Mouse (Mus musculus): ENCODE data around the gene F3. TPM values are rescaled to one million over a fixed set of nuclear protein-coding genes. Genes with fewer than 3 reads are reported as not detected.

Gene F3
- polyA plus RNA-seq, 2 experiments, result 0.33 to 0.39 TPM

GRCm38 (mm10) chr3:121687741-121688140 lies 35.6 kb upstream of the F3 start:
- Histone ChIP-seq H3K4me1 (replicated peaks; ENCODE audit: control insufficient read depth in 2 of 2, insufficient read depth in 2 of 2, low read length in 1 of 2) (peaks cover 0 to 4% of the 10 kb centered on the region in 2 experiments; a peak in 2 of 4 replicates), H3K36me3 (replicated peaks; ENCODE audit: control insufficient read depth, insufficient read depth, low read depth) (no peaks in the 10 kb centered on the region), H3K27ac (no peak overlapping the region), H3K9me3 (ENCODE audit: control insufficient read depth, low read length) (no peaks in the 10 kb centered on the region), H3K4me3 (ENCODE audit: insufficient read depth in 1 of 2, low read depth in 2 of 2, low read length in 2 of 2) (no peak overlapping the region), H3K4me2 (ENCODE audit: low read depth) (no peak overlapping the region), H3K9ac (replicated peaks) (no peak overlapping the region), H3K27me3 (ENCODE audit: control insufficient read depth, insufficient read depth, low read length) (no peaks in the 10 kb centered on the region)
- TF ChIP-seq CTCF (IDR thresholded peaks at IDR 0.05; ENCODE audit: low read depth), result no peak
- no peak for TF ChIP-seq EP300 (IDR thresholded peaks at IDR 0.05; ENCODE audit: low read depth)
- DNase-seq (ENCODE audit: low read depth in 3 of 3, low spot score in 3 of 3) (no peak), ATAC-seq (ENCODE audit: insufficient read depth) (no peak)
- 53% methylated on average over 3 of the region's 3 CpGs for WGBS (ENCODE audit: insufficient replicate concordance)

GRCm38 (mm10) chr3:121689029-121689428 lies 34.3 kb upstream of the F3 start:
- WGBS (ENCODE audit: insufficient replicate concordance), result 25% methylated on average over 5 of the region's 5 CpGs

GRCm38 (mm10) chr3:121689697-121690096 lies 33.6 kb upstream of the F3 start:
- Histone ChIP-seq H3K36me3 (replicated peaks; ENCODE audit: control insufficient read depth, insufficient read depth, low read depth) (no peaks in the 10 kb centered on the region), H3K9ac (replicated peaks) (no peak overlapping the region), H3K9me3 (ENCODE audit: control insufficient read depth, low read length) (no peaks in the 10 kb centered on the region), H3K27ac (no peak overlapping the region), H3K4me2 (ENCODE audit: low read depth) (no peak overlapping the region), H3K4me3 (ENCODE audit: insufficient read depth in 1 of 2, low read depth in 2 of 2, low read length in 2 of 2) (no peak overlapping the region), H3K27me3 (ENCODE audit: control insufficient read depth, insufficient read depth, low read length) (no peaks in the 10 kb centered on the region), H3K4me1 (replicated peaks; ENCODE audit: control insufficient read depth in 2 of 2, insufficient read depth in 2 of 2, low read length in 1 of 2) (peaks cover 0 to 4% of the 10 kb centered on the region in 2 experiments; a peak in 2 of 4 replicates)
- ATAC-seq (ENCODE audit: insufficient read depth) (no peak), DNase-seq (ENCODE audit: low read depth in 3 of 3, low spot score in 3 of 3) (no peak)
- TF ChIP-seq CTCF (IDR thresholded peaks at IDR 0.05; ENCODE audit: low read depth) (no peak), EP300 (IDR thresholded peaks at IDR 0.05; ENCODE audit: low read depth) (no peak)
- 33% methylated on average over 3 of the region's 3 CpGs for WGBS (ENCODE audit: insufficient replicate concordance)

More at GRCm38 (mm10) chr3:121689029-121689428, 34.3 kb upstream of the F3 start:
- H3K4me3 ChIP-seq (ENCODE audit: insufficient read depth in 1 of 2, low read depth in 2 of 2, low read length in 2 of 2), result no peak overlapping the region
- H3K27ac ChIP-seq, result no peak overlapping the region
- peaks cover 0 to 4% of the 10 kb centered on the region in 2 experiments; a peak in 2 of 4 replicates for H3K4me1 ChIP-seq (replicated peaks; ENCODE audit: control insufficient read depth in 2 of 2, insufficient read depth in 2 of 2, low read length in 1 of 2)
- ATAC-seq (ENCODE audit: insufficient read depth) (no peak), DNase-seq (ENCODE audit: low read depth in 3 of 3, low spot score in 3 of 3) (no peak)
- no peaks in the 10 kb centered on the region for H3K36me3 ChIP-seq (replicated peaks; ENCODE audit: control insufficient read depth, insufficient read depth, low read depth)
- no peak overlapping the region for H3K9ac ChIP-seq (replicated peaks)
- no peaks in the 10 kb centered on the region for H3K27me3 ChIP-seq (ENCODE audit: control insufficient read depth, insufficient read depth, low read length)
- no peak for TF ChIP-seq EP300 (IDR thresholded peaks at IDR 0.05; ENCODE audit: low read depth)
- TF ChIP-seq CTCF (IDR thresholded peaks at IDR 0.05; ENCODE audit: low read depth), result no peak
- no peak overlapping the region for H3K4me2 ChIP-seq (ENCODE audit: low read depth)
- no peaks in the 10 kb centered on the region for H3K9me3 ChIP-seq (ENCODE audit: control insufficient read depth, low read length)

GRCm38 (mm10) chr3:121693001-121693730 lies 30.2 kb upstream of the F3 start:
- no peaks in the 10 kb centered on the region for H3K36me3 ChIP-seq (replicated peaks; ENCODE audit: control insufficient read depth, insufficient read depth, low read depth)
- DNase-seq (ENCODE audit: low read depth in 3 of 3, low spot score in 3 of 3), result no peak
- peaks cover 0 to 4% of the 10 kb centered on the region in 2 experiments; a peak in 2 of 4 replicates for H3K4me1 ChIP-seq (replicated peaks; ENCODE audit: control insufficient read depth in 2 of 2, insufficient read depth in 2 of 2, low read length in 1 of 2)
- H3K27me3 ChIP-seq (ENCODE audit: control insufficient read depth, insufficient read depth, low read length), result no peaks in the 10 kb centered on the region
- H3K9ac ChIP-seq (replicated peaks), result no peak overlapping the region
- no peaks in the 10 kb centered on the region for H3K9me3 ChIP-seq (ENCODE audit: control insufficient read depth, low read length)
- no peak overlapping the region for H3K4me2 ChIP-seq (ENCODE audit: low read depth)
- no peak for ATAC-seq (ENCODE audit: insufficient read depth)
- WGBS (ENCODE audit: insufficient replicate concordance), result 34% methylated on average over 13 of the region's 13 CpGs
- no peak overlapping the region for H3K4me3 ChIP-seq (ENCODE audit: insufficient read depth in 1 of 2, low read depth in 2 of 2, low read length in 2 of 2)
- TF ChIP-seq EP300 (IDR thresholded peaks at IDR 0.05; ENCODE audit: low read depth) (no peak), CTCF (IDR thresholded peaks at IDR 0.05; ENCODE audit: low read depth) (no peak)
- no peak overlapping the region for H3K27ac ChIP-seq

GRCm38 (mm10) chr3:121693746-121694145 lies 29.6 kb upstream of the F3 start:
- Histone ChIP-seq H3K4me2 (ENCODE audit: low read depth) (no peak overlapping the region), H3K27me3 (ENCODE audit: control insufficient read depth, insufficient read depth, low read length) (no peaks in the 10 kb centered on the region), H3K27ac (no peak overlapping the region), H3K9me3 (ENCODE audit: control insufficient read depth, low read length) (no peaks in the 10 kb centered on the region), H3K36me3 (replicated peaks; ENCODE audit: control insufficient read depth, insufficient read depth, low read depth) (no peaks in the 10 kb centered on the region), H3K4me1 (replicated peaks; ENCODE audit: control insufficient read depth in 2 of 2, insufficient read depth in 2 of 2, low read length in 1 of 2) (peaks cover 0 to 2% of the 10 kb centered on the region in 2 experiments; a peak in 2 of 4 replicates), H3K9ac (replicated peaks) (no peak overlapping the region), H3K4me3 (ENCODE audit: insufficient read depth in 1 of 2, low read depth in 2 of 2, low read length in 2 of 2) (no peak overlapping the region)
- 50% methylated on average over 5 of the region's 5 CpGs for WGBS (ENCODE audit: insufficient replicate concordance)
- DNase-seq (ENCODE audit: low read depth in 3 of 3, low spot score in 3 of 3), result no peak
- TF ChIP-seq CTCF (IDR thresholded peaks at IDR 0.05; ENCODE audit: low read depth) (no peak), EP300 (IDR thresholded peaks at IDR 0.05; ENCODE audit: low read depth) (no peak)
- ATAC-seq (ENCODE audit: insufficient read depth), result no peak
